Mouse (Mus musculus): Measurements from ENCODE around the gene Fbxl22. TPM values are rescaled to one million over a fixed set of nuclear protein-coding genes. Genes with fewer than 3 reads are reported as not detected.
A peak's percentile ranks its signal among the peaks of the same experiment; 100 is the strongest.

Fbxl22 gene
- total RNA-seq, 2 experiments from 2014 or later: 0.28 to 0.38 TPM

DNA sequence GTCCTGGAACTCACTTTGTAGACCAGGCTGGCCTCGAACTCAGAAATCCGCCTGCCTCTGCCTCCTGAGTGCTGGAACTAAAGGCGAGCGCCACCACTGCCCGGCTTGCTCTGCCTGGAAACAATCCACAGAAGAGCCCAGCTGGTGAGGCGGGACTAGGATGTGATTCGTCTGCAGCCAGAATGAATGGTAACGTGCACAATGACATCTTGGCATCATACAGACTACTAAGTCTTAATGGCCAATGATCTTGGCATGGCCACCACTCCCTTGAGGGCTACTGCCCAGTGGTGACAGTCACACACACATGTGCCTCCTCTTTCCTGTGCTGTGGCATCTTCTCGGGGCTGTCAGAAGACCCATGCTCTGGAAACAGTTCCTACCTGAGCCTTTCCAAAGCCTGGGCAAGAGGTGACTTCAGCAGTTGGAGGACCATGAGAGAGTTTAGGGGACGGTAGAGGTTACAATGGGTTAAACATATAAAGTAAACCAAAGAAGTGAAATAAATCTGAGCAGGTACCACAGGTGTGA, 1.4 kb upstream of the Fbxl22 start:
- intact Hi-C loops (cut with DNase I): loop anchor here (10.0 kb wide), 1 partner anchor 469 kb away; no protein-coding TSS in a partner anchor
- no peak for DNase-seq (ENCODE audit: extremely low spot score in 1 of 2, low spot score in 2 of 2)
- no peak for TF ChIP-seq CTCF (IDR thresholded peaks at IDR 0.05)
- no peak overlapping the region for H3K4me3 ChIP-seq
- H3K27ac ChIP-seq: no peak overlapping the region

DNA sequence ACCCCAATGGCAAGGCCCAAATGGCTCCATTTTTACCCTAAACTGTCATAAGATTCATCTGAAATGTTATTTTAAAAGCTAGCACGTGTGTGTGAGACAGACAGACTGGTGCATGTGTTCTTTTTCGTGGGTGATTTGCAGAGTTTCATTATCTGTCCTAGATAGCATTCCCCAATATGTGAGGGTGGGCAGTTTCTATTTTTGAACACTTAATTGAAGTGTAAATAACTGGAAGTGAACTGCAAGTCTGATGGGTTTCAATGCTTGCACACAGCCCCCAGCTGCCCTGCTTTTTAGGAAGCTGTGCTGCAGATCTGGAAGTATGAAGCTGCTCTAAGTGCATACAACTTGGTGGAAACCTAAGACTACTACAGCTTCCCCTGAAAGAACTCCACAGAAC, 722 bp upstream of the Fbxl22 start:
- no peak overlapping the region for H3K4me3 ChIP-seq
- H3K27ac ChIP-seq: peak overlapping the region; percentile 40; the same call in 1 of the 2 replicates
- intact Hi-C loops (cut with DNase I): loop anchor here (10.0 kb wide), 1 partner anchor 470 kb away; no protein-coding TSS in a partner anchor
- TF ChIP-seq CTCF (IDR thresholded peaks at IDR 0.05): no peak
- DNase-seq (ENCODE audit: extremely low spot score in 1 of 2, low spot score in 2 of 2): no peak

DNA sequence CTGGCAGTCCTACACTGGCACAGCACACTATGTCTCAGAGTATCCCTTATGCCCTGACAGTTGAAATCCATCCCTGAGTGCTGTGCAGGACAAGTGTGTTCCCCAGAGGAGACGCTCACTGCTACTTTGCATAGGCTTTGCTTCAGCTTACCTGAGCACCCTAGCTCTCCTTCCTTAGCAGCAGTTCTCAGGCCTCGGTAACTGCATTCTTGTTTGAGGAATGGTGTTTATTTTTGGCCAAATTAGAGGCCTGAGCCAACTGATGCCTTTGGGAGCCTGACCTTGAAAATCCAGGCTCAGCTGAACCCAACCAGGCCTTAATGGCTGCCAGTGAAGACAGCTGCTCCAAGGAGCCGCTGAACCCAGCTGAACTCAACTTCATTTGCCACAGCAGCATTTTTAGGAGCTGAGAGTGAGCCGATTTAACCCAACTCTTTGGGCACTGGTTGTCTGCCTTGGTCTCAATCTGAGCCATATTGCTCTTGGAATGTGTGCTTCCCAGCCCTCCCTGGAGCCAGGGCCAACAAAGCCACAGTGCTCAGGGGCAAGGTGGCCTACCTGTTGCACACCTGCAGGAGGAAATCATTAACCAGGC, 635 bp downstream of the Fbxl22 start:
- intact Hi-C loops (cut with DNase I): loop anchor here (2.0 to 10.0 kb wide), 5 partner anchors 79 to 471 kb away; partner anchors contain the start of genes Aph1b, Aph1c and Usp3
- peak overlapping the region; percentile 99 for H3K27ac ChIP-seq
- no peak for TF ChIP-seq CTCF (IDR thresholded peaks at IDR 0.05)
- no peak for DNase-seq (ENCODE audit: extremely low spot score in 1 of 2, low spot score in 2 of 2)
- H3K4me3 ChIP-seq: no peak overlapping the region

DNA sequence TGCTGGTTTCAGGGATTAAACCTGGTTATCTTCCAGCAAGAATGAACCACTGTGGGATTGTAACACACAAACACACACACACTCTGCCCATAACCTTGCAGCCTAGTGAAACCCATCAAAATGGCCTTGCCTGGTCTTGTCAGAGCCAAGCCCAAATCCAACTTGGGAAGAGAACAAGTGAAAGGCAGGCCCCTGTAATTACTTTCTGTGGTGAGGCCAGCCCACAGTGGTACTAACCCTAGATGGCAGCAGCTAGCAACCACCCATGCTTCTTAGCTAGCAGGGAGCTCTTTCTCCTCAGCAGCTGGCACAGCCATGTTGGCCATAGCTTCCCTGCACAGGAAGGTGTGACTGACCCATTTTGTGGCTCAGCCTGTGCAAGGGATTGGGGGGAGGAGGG, 1.2 kb downstream of the Fbxl22 start:
- peak; percentile 28 for TF ChIP-seq CTCF (IDR thresholded peaks at IDR 0.05)
- Histone ChIP-seq H3K4me3 (no peak overlapping the region; the same call in 1 of the 2 replicates), H3K27ac (peak overlapping the region; percentile 99)
- intact Hi-C loops (cut with DNase I): loop anchor here (2.0 to 10.0 kb wide), 5 partner anchors 79 to 472 kb away; partner anchors contain the start of genes Aph1b, Aph1c and Usp3
- DNase-seq (ENCODE audit: extremely low spot score in 1 of 2, low spot score in 2 of 2): peak in 1 of 2 experiments; percentile 33

DNA sequence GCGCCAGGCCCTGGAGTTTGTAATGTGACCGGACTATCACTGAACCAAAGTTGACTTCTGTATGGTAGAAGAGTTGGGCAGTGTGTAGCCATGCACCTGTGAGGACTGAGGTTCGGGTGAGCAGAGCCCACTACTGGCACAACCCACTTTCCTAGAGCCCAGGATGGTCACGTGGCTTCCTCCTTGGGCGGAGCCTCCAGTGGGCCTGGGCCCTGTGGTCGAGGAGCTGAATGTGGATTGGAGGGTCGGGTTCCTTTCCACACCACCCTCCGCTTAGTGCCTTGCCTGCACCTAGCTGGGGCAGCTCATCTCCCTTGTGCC, 2.1 kb downstream of the Fbxl22 start:
- intact Hi-C loops (cut with DNase I): loop anchor here (2.0 to 10.0 kb wide), 5 partner anchors 80 to 472 kb away; partner anchors contain the start of genes Aph1b, Aph1c and Usp3

DNA sequence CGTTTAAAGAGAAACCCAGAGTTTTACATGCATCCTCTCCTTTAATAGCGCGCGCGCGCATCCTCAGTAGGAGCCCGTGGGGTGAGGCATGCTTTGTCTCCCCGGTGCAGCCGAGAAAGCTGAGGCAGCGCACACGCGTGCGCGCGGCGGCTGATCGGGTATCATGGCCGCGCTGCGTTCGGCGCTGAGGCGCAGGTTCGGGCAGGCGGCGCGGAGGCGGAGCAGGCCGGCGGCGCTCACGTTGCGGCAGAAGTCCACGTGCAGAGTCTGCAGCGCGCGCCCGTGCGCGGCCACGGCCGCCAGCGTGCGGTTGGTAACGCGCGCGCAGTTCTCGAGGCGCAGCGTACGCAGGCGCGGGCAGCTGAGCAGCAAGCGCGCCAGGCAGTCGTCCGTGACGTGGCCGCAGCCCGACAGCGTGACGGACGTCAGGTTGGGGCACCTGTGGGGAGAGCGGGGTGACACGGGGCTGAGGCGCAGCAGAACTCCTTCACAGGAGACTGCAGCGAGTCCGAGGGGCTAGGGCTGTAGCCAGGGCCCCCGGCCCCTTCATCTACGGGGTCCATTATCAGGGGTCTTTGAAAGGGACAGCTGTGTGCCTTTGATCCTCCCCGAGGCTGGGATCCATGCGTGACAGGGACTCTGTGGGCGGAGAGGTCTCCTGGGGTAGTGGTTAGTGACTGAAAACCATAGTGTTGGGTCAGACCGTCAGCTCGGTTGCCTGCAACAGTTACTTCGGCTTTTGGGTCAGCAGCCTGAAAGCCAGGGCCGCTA, 2.6 kb downstream of the Fbxl22 start:
- intact Hi-C loops (cut with DNase I): loop anchor here (2.0 to 10.0 kb wide), 5 partner anchors 81 to 473 kb away; partner anchors contain the start of genes Aph1b, Aph1c and Usp3

More for the DNA sequence above, 2.1 kb downstream of the Fbxl22 start:
- H3K27ac ChIP-seq: peak overlapping the region; percentile 99
- TF ChIP-seq CTCF (IDR thresholded peaks at IDR 0.05): no peak
- H3K4me3 ChIP-seq: peak overlapping the region; percentile 65
- DNase-seq (ENCODE audit: extremely low spot score in 1 of 2, low spot score in 2 of 2): peak; percentile 78 to 86

DNA sequence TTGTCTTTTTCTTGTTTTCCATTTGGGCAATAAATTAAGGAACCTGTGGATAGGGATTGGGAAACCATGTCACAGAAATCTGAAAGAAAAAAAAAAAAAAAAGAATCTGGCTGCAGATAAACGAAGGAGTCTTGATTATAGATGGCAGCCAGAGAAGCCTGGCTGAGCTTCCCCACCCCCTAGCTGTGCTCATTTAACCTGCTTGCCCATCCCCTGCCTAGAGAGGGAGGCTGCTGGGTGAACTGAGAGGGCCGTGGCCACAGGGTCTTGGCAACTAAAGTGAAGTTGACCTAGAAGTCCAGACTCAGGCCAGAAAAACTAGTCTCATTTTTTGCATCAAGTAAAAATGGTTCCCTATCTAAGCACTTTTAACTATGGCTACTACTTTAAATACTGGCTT, 3.4 kb downstream of the Fbxl22 start:
- TF ChIP-seq CTCF (IDR thresholded peaks at IDR 0.05): no peak
- intact Hi-C loops (cut with DNase I): loop anchor here (5.0 to 10.0 kb wide), 4 partner anchors 81 to 474 kb away; partner anchors contain the start of genes Aph1c and Usp3
- Histone ChIP-seq H3K4me3 (peak overlapping the region; percentile 65), H3K27ac (peak overlapping the region; percentile 95)
- no peak for DNase-seq (ENCODE audit: extremely low spot score in 1 of 2, low spot score in 2 of 2)

More for the DNA sequence above, 2.6 kb downstream of the Fbxl22 start:
- Histone ChIP-seq H3K27ac (peak overlapping the region; percentile 99), H3K4me3 (peak overlapping the region; percentile 65)
- peak; percentile 96 to 97 for DNase-seq (ENCODE audit: extremely low spot score in 1 of 2, low spot score in 2 of 2)
- no peak; the same call in 1 of the 2 replicates for TF ChIP-seq CTCF (IDR thresholded peaks at IDR 0.05)

DNA sequence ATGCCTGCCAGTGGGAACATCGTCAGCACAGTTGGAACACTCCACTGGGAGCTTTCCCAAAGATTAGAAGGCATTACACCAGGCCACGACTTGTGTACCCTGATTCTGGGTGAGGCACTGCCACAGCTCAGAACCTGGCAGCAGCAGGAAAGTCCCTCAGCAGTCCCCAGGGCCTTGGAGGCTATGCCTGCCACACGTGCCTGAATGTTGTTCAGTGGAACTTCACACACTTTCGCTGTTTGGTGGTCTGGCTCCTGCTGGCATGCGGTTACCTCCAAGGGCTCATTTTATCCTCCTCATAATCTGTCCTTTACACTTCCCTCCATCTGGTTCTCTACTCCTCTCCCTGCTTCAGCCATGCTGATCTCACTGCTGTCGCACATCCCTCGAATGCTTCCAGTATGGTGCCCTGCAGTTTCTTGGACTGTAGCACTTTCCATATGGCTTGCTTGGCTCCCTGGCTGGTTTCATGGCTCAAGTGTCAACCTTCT, 4.0 kb downstream of the Fbxl22 start:
- Histone ChIP-seq H3K27ac (peak overlapping the region; percentile 95), H3K4me3 (no peak overlapping the region)
- DNase-seq (ENCODE audit: extremely low spot score in 1 of 2, low spot score in 2 of 2): no peak
- intact Hi-C loops (cut with DNase I): loop anchor here (5.0 to 10.0 kb wide), 4 partner anchors 82 to 474 kb away; partner anchors contain the start of genes Aph1c and Usp3
- no peak for TF ChIP-seq CTCF (IDR thresholded peaks at IDR 0.05)

DNA sequence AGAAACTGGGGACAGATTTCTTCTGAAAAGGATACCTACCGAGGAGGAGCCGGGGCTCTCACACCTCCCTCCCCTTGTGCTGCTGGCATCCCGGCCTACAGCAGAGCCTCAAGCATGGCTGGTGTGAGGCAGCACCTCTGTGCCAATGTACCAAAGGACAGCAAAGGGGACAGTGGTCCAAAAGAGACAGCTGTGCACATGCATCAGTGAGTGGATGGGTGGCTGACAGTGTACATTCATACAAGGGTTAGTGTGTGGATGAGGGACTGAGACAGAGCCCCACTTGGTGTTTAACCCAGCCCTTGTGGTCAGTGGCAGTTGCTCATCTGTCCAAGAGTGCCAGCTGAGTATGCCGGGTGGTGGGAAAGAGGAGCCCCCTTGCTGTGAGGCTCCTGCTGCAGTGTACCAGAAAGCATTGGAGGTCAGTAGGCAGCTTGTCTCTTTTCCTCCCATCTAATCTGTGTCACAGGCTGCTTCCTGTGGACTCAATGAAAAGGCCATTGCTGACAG, 5.4 kb downstream of the Fbxl22 start:
- H3K4me3 ChIP-seq: no peak overlapping the region
- peak overlapping the region; percentile 47 for H3K27ac ChIP-seq
- no peak for DNase-seq (ENCODE audit: extremely low spot score in 1 of 2, low spot score in 2 of 2)
- TF ChIP-seq CTCF (IDR thresholded peaks at IDR 0.05): no peak
- intact Hi-C loops (cut with DNase I): no loop called here

DNA sequence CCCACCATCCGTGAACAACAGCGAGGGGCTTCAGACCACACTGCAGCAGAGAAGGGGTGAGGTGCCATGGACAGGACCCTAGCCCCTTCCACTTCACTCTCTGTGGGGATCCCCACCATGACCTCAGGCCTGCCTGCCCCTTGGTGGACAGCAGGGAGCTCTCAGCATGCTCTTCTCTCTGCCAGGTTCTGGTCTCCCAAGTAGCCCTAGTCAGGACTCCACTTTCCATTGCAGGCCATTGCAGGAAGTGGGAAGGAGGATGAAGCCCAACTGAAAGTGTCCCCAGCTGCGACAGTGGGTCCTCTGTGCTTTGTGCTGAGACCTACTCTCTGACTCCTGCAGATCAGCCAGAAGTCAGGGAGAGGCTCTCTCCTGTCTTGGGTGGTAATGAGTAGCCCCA, 6.7 kb downstream of the Fbxl22 start:
- Histone ChIP-seq H3K27ac (no peak overlapping the region), H3K4me3 (no peak overlapping the region)
- intact Hi-C loops (cut with DNase I): no loop called here
- no peak for TF ChIP-seq CTCF (IDR thresholded peaks at IDR 0.05)
- no peak for DNase-seq (ENCODE audit: extremely low spot score in 1 of 2, low spot score in 2 of 2)

DNA sequence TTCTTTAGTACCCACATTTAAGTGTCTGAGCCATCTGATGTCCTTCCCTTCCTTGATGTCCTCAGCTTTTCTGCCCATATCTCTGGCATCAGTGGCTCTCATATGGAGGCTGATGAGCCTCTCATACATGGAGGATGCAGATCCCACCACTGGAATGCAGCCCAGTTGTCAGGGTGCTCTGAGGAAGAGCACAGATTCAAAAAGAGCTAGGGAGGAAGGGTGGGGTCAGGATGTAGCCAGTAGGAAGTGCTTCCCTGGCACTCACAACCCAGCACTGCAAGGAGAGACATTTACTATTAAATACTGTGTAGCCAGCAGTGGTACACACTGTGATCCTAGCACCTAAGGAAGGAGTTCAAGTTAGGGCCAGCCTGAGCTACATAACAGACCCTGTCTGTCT, 8.0 kb downstream of the Fbxl22 start:
- Histone ChIP-seq H3K27ac (peak overlapping the region; percentile 82; the same call in 1 of the 2 replicates), H3K4me3 (no peak overlapping the region)
- TF ChIP-seq CTCF (IDR thresholded peaks at IDR 0.05): no peak
- intact Hi-C loops (cut with DNase I): no loop called here
- DNase-seq (ENCODE audit: extremely low spot score in 1 of 2, low spot score in 2 of 2): no peak
